Mouse (Mus musculus) frontal cortex, adult (tissue): ENCODE data around the gene Gimap8.

Experiments used
- ATAC-seq: cut with Nextera tagmentation; 2 replicates; pipeline ENCODE4 v1.9.2; 2017; ENCODE audit warnings: mild to moderate bottlenecking, moderate library complexity, mixed read lengths; ENCODE audit not compliant: low TSS enrichment

The Gimap8 gene

DNA sequence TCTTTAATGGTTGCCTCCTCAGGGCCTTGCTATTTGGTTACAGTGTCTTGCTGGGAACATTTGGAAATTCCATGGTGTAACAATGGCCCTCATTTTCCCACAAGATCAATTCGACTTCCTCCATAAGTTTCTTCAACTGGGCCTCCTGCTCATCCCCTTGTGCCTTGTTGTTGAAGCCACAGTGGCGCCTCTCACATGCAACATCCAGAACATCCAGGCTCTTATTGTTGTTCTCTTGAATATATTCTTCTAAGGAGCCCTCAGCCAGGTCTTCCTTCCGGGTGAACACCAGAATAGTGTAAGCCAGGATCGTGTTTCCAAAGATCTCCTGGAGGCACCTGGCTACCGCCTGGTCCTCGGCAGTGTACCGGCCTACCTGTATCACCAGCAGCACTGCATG is 55.1 kb downstream of the Gimap8 start:
- no peak for ATAC-seq

DNA sequence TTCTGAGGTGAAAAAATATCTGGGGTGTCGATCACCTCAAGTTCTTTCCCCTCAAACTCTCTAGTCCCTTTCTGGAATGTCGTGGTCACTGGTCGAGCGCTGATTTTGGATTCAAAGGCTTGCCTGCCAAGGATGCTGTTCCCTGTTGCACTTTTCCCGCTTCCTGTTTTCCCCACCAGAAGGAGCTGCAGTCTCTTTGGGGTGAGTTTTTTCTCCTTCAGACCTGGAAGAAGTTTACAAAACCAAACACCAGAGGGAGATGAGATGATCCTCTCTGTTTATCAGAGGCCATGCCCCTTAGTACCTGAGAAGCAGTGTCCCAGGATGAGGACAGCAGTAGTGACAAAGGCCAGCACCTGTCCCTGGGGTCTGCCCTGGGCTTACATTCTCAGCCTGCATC is 55.6 kb downstream of the Gimap8 start:
- no peak for ATAC-seq

DNA sequence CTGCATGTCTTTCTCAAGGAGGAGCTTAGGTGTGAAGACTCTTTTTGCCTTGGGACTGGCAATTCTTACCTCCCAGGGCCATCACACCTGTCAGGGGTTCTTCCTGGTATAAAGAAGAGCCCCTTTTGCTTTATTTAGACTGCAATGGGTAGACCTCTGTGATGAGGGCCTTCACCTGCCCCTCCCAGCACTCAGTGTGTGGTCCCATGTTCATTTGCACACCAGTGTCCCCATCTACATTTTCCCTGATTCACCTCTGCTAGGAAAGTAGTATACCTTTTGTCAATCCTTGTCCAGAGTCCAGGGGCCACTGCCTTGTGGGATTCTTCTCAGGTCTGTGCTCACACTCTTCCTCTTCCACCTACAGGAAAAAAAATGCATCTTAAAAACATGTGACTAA is 57.1 kb downstream of the Gimap8 start:
- ATAC-seq = no peak

DNA sequence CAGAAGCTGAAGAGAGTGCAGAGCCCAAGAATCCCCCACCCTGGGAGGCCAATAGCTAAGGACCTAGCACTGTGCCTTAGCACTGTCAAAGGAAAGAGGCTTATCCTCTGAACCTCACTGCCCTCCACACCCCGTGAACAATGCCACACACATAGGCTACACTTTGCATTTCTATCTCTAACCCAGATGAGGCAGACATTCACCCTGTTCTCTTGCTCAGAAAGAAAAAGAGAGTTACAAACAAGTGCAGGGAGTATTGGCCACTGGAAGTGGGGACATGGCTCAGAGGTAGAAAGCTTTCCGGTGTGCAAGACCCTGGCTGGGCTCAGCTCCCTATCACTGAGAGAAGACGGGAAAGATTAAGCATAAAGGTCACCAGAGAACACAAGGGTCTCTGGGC is 59.1 kb downstream of the Gimap8 start:
- ATAC-seq = no peak
